Mouse (Mus musculus): ENCODE results near the gene Aoah.
A peak's percentile ranks its signal among the peaks of the same experiment; 100 is the strongest.

GRCm38 (mm10) chr13:20904118-20904517 lies 110.2 kb downstream of the Aoah start:
- TF ChIP-seq EP300 (IDR thresholded peaks at IDR 0.05; ENCODE audit: insufficient read depth, low read depth, low read length) (peak; percentile 75), POLR2A (IDR thresholded peaks at IDR 0.05; ENCODE audit: insufficient read depth, low read length) (no peak), CTCF (IDR thresholded peaks at IDR 0.05; ENCODE audit: low read depth, low read length) (no peak)

Measured in ES-Bruce4 (cell line).